Mouse (Mus musculus) embryonic facial prominence, embryonic 11.5 days (tissue): ENCODE measurements around the gene Pdzk1. TPM values are rescaled to one million over a fixed set of nuclear protein-coding genes. Genes with fewer than 3 reads are reported as not detected.

Experiments used
- ATAC-seq: fragments of 200-750 bp; cut with Nextera tagmentation; replicated peaks from 2 replicates; pipeline ENCODE4 v1.8.0; 2017; ENCODE audit warnings: low read depth; ENCODE audit not compliant: insufficient number of reproducible peaks, low FRiP score, low TSS enrichment
- DNase-seq: peaks from one replicate; pipeline ENCODE4 v3.0.0-alpha.2; 2015; ENCODE audit warnings: low spot score
- H3K27ac ChIP-seq: fragments of 300-500 bp; sonication (generic); replicated peaks from 2 replicates; pipeline ENCODE4 v1.5.1; 2014; ENCODE audit warnings: mild to moderate bottlenecking, low read depth, low read length, control low read depth
- H3K27me3 ChIP-seq: fragments of 300-500 bp; sonication (generic); 2 replicates; pipeline ENCODE4 v1.6.1; 2014; ENCODE audit warnings: mild to moderate bottlenecking, low read length, moderate library complexity, mixed read lengths; ENCODE audit not compliant: control insufficient read depth, insufficient read depth
- H3K36me3 ChIP-seq: fragments of 300-500 bp; sonication (generic); replicated peaks from 2 replicates; pipeline ENCODE4 v1.6.1; 2014; ENCODE audit warnings: low read depth, mild to moderate bottlenecking, low read length, moderate library complexity, mixed read lengths; ENCODE audit not compliant: control insufficient read depth, insufficient read depth
- H3K4me1 ChIP-seq: fragments of 300-500 bp; sonication (generic); 2 replicates; pipeline ENCODE4 v1.6.1; 2014; ENCODE audit warnings: low read length, mixed read lengths; ENCODE audit not compliant: control insufficient read depth, insufficient read depth
- H3K4me2 ChIP-seq: fragments of 300-500 bp; sonication (generic); 2 replicates; pipeline ENCODE4 v1.6.1; 2014; ENCODE audit warnings: low read depth, mild to moderate bottlenecking, control low read depth, low read length, moderate library complexity
- H3K4me3 ChIP-seq: fragments of 300-500 bp; sonication (generic); 2 replicates; pipeline ENCODE4 v1.5.1; 2014; ENCODE audit warnings: low read depth, low read length, control low read depth
- H3K9ac ChIP-seq: fragments of 300-500 bp; sonication (generic); replicated peaks from 2 replicates; pipeline ENCODE4 v1.6.1; 2014; ENCODE audit warnings: mild to moderate bottlenecking, control low read depth, low read length
- H3K9me3 ChIP-seq: fragments of 300-500 bp; sonication (generic); replicated peaks from 2 replicates; pipeline ENCODE4 v1.6.1; 2016; ENCODE audit warnings: mild to moderate bottlenecking, low read length, inconsistent platforms, mixed read lengths; ENCODE audit not compliant: control insufficient read depth
- WGBS: fragments of 180-500 bp; shearing (Covaris S2); extraction: QIAGEN DNeasy Blood & Tissue Kit; methylation state at CpG from one replicate; pipeline ENCODE4 v1.1.7; 2014; 5-methylcytosine and 5-hydroxymethylcytosine counted together
- polyA plus RNA-seq: library from polyadenylated mRNA; unstranded; fragments of >200 nt; fragmentation: Nextera tagmentation; extraction: Ambion mirVana; gene quantifications from 2 replicates; pipeline ENCODE4 v1.2.1, GENCODE M21; 2014

The Pdzk1 gene
- polyA plus RNA-seq, 1 experiment from 2014 or later = not detected

- H3K4me1 ChIP-seq = no peaks in the 10 kb centered on the region
- ATAC-seq (no peak), DNase-seq (no peak)
- no peak overlapping the region for H3K4me2 ChIP-seq
- no peak overlapping the region for H3K4me3 ChIP-seq
- no peaks in the 10 kb centered on the region for H3K9me3 ChIP-seq
- no peaks in the 10 kb centered on the region for H3K36me3 ChIP-seq
- WGBS = 69% methylated on average over 3 of the region's 3 CpGs
- no peak overlapping the region for H3K27ac ChIP-seq
- H3K27me3 ChIP-seq = no peaks in the 10 kb centered on the region
- H3K9ac ChIP-seq = no peak overlapping the region
Measured at GRCm38 (mm10) chr3:96855833-96856232, 26.7 kb downstream of the Pdzk1 start.

DNA sequence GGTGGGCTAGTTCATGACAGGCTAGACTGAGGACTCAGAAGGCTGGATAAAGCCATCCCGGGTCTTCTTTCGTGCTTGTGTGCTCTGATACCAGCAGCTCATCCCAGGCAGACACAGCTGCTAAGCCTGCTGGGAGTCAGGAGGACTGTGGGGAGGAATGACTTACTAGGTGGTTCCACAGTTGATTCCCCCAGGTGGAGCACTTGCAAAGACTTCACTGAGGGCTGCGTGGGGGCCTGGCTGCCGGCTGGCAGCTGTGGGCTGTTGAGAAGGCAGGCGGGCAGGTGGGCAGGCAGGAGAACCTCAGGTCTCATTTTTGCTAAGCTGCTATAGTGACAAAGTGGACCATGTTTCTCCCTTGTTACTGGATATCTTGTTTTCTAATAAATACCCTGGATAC lies 31.4 kb downstream of the Pdzk1 start:
- H3K36me3 ChIP-seq = no peaks in the 10 kb centered on the region
- H3K9me3 ChIP-seq = no peaks in the 10 kb centered on the region
- WGBS = 92% methylated on average over 5 of the region's 5 CpGs
- no peak overlapping the region for H3K4me3 ChIP-seq
- DNase-seq (no peak), ATAC-seq (no peak)
- H3K9ac ChIP-seq = no peak overlapping the region
- no peak overlapping the region for H3K4me2 ChIP-seq
- H3K27me3 ChIP-seq = no peaks in the 10 kb centered on the region
- no peaks in the 10 kb centered on the region for H3K4me1 ChIP-seq
- no peak overlapping the region for H3K27ac ChIP-seq

GRCm38 (mm10) chr3:96867863-96868262 lies 38.8 kb downstream of the Pdzk1 start:
- DNase-seq (no peak), ATAC-seq (no peak)
- no peaks in the 10 kb centered on the region for H3K4me1 ChIP-seq
- no peaks in the 10 kb centered on the region; the same call in 1 of the 2 replicates for H3K36me3 ChIP-seq
- H3K9ac ChIP-seq = no peak overlapping the region
- no peak overlapping the region for H3K27ac ChIP-seq
- no peaks in the 10 kb centered on the region for H3K27me3 ChIP-seq
- H3K9me3 ChIP-seq = no peaks in the 10 kb centered on the region
- WGBS = 91% methylated on average over 3 of the region's 3 CpGs
- H3K4me3 ChIP-seq = no peak overlapping the region
- H3K4me2 ChIP-seq = no peak overlapping the region

GRCm38 (mm10) chr3:96868566-96868965 lies 39.5 kb downstream of the Pdzk1 start:
- WGBS = 93% methylated on average over 8 of the region's 8 CpGs
- Histone ChIP-seq H3K4me3 (no peak overlapping the region), H3K4me1 (no peaks in the 10 kb centered on the region), H3K27me3 (no peaks in the 10 kb centered on the region), H3K9ac (no peak overlapping the region), H3K27ac (no peak overlapping the region), H3K36me3 (no peaks in the 10 kb centered on the region; the same call in 1 of the 2 replicates), H3K9me3 (no peaks in the 10 kb centered on the region), H3K4me2 (no peak overlapping the region)
- no peak for DNase-seq
- no peak; the same call in 1 of the 2 replicates for ATAC-seq

- whole genome bisulfite sequencing = 96% methylated on average over 7 of the region's 7 CpGs
Measured at GRCm38 (mm10) chr3:96869091-96869490, 40.0 kb downstream of the Pdzk1 start.

DNA sequence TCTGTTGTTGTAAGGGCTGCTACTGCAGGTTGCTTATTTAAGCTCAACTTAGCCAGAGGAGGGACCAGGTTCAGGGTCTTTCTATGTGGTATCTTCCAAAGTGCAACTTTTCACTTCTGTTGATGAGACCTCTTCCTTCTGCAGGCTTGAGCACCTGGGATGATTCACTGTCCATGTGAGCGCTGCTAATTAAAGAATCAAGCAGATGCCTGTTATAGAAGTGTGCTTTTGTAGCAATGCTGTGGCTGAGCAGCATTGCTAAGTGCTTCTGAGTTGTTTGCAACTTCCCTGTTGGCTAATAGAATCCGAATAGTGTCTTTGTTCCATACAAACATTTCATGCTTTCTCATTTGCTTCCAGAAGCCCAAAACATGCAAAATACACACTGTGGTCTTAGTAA lies 41.2 kb downstream of the Pdzk1 start:
- H3K27me3 ChIP-seq = no peaks in the 10 kb centered on the region
- ATAC-seq (no peak), DNase-seq (no peak)
- no peaks in the 10 kb centered on the region for H3K9me3 ChIP-seq
- H3K36me3 ChIP-seq = no peaks in the 10 kb centered on the region; the same call in 1 of the 2 replicates
- H3K9ac ChIP-seq = no peak overlapping the region
- H3K4me1 ChIP-seq = no peaks in the 10 kb centered on the region
- no peak overlapping the region for H3K4me3 ChIP-seq
- no peak overlapping the region for H3K27ac ChIP-seq
- H3K4me2 ChIP-seq = no peak overlapping the region
- 95% methylated on average over 2 of the region's 2 CpGs for WGBS

More at GRCm38 (mm10) chr3:96869091-96869490, 40.0 kb downstream of the Pdzk1 start:
- Histone ChIP-seq H3K27me3 (no peaks in the 10 kb centered on the region), H3K36me3 (no peaks in the 10 kb centered on the region; the same call in 1 of the 2 replicates), H3K4me2 (no peak overlapping the region), H3K9me3 (no peaks in the 10 kb centered on the region), H3K9ac (no peak overlapping the region), H3K4me3 (no peak overlapping the region), H3K4me1 (no peaks in the 10 kb centered on the region), H3K27ac (no peak overlapping the region)
- ATAC-seq = no peak
- DNase-seq = no peak

DNA sequence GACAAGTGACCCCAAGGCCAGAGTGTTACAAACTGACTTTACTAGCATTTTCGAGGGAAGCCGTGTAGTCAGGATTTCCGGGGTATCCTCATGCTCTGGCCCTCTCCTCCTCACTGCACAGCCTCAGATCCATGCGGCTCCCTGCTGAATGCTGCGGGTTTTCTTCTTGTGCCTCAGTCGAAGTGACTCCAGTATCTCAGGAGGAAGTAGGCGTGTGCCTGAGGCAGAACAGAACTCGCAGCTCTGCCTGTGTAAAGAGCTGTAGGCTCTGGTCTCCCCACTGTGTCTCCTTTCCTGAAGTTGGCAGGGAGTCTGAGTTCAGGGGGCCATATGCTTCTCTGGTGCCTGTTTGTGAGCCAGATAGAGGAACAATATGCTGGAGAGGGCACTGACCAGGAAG lies 42.0 kb downstream of the Pdzk1 start:
- H3K36me3 ChIP-seq = no peaks in the 10 kb centered on the region; the same call in 1 of the 2 replicates
- H3K27me3 ChIP-seq = no peaks in the 10 kb centered on the region
- DNase-seq (no peak), ATAC-seq (no peak)
- H3K4me1 ChIP-seq = no peaks in the 10 kb centered on the region
- no peaks in the 10 kb centered on the region for H3K9me3 ChIP-seq
- WGBS = 78% methylated on average over 8 of the region's 8 CpGs
- H3K9ac ChIP-seq = no peak overlapping the region
- no peak overlapping the region for H3K4me2 ChIP-seq
- no peak overlapping the region for H3K27ac ChIP-seq
- H3K4me3 ChIP-seq = no peak overlapping the region

DNA sequence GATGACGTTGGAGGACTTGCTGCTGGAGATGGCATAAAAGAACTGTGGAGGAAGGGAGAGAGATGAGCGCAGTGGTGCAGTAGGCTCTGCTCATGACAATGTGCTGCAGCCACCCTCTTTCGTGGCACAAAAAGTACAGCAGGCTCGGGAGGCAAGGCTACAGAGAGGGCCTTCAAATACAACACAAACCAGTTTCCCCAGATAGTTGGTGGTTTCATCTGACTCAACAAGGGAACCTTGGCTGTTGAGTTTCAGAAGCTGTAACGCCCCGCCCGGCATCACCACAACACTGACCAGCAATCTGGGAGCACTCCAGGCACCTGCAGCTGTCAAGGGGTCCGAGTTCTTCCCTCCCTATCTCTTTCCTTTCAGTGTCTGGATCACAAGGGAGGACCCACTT lies 43.4 kb downstream of the Pdzk1 start:
- no peak for DNase-seq
- H3K4me1 ChIP-seq = no peaks in the 10 kb centered on the region
- 93% methylated on average over 8 of the region's 8 CpGs for WGBS
- no peak overlapping the region for H3K27ac ChIP-seq
- no peak overlapping the region for H3K9ac ChIP-seq
- no peak for ATAC-seq
- no peaks in the 10 kb centered on the region for H3K9me3 ChIP-seq
- H3K36me3 ChIP-seq = no peaks in the 10 kb centered on the region; the same call in 1 of the 2 replicates
- no peaks in the 10 kb centered on the region for H3K27me3 ChIP-seq
- no peak overlapping the region for H3K4me2 ChIP-seq
- no peak overlapping the region for H3K4me3 ChIP-seq
